Mouse (Mus musculus): ENCODE results near the gene Abca7.
"Not testable (repeated sequence)": the region's sequence is repeated elsewhere in the genome, so short reads cannot be mapped to it uniquely, and the experiment has no call there.

The Abca7 gene

GRCm38 (mm10) chr10:80023758-80024157, 27.5 kb downstream of the Abca7 start:
- DNase-seq = no peak

DNA sequence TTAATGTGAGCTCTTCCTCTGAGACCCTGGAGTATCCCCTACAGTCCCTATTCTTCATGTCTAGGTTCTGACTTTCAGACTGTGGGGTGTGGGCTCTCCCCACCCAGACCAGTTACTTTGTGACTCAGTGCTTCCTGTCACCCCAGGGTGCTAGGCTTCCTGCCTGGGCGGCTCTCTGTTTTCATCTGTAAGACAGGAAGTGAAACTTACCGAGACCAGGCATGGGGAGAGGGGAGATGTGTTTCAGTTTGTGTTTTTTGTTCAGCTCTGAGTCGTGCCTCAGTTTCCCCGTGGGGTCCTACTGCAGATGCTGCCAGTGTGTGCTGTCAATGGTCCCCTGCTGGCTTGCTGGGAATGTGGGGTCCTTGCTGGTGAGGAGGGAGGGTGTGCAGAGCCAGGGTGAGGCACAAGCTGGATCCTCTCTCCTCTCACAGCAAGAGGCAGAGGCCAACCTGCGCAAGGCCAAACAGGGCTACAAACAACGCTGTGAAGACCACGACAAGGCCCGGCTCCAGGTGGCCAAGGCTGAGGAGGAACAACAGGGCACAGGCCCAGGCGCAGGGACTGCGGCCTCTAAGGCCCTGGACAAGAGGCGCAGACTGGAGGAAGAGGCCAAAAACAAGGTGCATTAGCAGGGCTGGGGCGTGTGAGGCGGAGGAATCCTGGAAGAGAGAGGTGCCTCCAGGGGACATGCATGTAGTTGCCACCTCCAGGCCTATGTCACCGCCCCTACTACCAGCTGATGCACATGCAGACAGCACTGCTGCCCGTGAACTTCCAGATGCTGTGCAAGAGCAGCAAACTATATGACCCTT, 28.1 kb downstream of the Abca7 start:
- DNase-seq = no peak

- DNase-seq = no peak
Observed at GRCm38 (mm10) chr10:80025044-80025347, 28.7 kb downstream of the Abca7 start.

- DNase-seq = no peak
Observed at GRCm38 (mm10) chr10:80025463-80025862, 29.2 kb downstream of the Abca7 start.

- DNase-seq = no peak
Observed at GRCm38 (mm10) chr10:80025889-80026288, 29.6 kb downstream of the Abca7 start.

DNA sequence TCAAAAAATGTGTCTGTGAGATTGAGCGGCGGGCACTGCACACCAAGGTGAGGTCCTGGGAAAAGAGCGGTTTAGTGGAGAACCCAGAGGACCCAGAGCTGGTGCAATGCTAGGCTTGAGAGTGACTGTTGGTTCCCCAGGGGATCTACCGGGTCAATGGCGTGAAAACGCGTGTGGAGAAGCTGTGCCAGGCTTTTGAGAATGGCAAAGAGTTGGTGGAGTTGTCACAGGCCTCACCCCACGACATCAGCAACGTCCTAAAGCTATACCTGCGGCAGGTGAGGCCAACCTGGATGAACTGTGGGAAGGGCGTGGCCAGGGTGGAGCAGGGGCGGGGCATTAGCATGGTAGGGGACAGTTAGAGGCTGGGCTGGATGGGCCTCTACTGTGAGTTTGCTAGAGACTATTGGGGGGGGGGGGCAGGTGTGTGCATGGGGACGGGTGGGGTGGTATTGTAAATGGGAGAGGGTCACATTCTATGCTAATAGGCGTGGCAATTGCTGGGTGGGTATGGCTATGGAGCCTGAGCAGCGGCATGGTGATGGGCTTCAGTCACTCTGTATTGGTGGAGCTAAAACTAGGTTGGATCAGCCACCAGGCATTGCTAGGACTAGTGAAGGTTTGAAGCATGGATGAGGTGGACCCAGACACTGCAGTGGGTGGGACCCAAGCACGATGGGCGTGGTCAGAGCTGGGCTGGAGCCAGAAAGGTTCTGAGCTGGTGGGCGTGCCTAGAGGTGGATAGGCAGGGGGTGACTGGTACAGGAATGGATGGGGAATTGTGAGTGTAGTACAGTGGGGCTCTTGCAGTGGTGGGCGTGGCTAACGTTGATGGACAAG, 31.6 kb downstream of the Abca7 start:
- DNase-seq = no peak

GRCm38 (mm10) chr10:80028521-80028846, 32.2 kb downstream of the Abca7 start:
- no peak for DNase-seq

DNA sequence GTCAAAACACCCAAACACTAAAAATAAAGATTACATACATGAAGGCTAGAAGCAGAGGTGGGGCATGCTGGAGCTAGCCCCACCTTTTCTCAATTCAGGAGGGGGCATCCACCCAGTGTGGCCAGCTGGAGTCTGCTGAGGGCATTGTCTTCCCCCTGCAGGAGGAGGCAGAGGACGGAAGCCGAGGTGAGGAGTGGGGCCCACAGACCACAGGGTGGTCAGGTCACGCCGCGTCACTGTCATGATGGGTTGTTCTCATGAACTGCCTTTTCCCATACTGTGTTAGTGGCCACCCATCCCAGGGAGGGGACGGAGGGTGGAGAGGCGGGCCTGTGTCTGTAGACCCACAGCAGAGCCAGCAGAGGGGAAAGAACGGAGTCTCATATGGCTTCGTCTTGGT, 33.9 kb downstream of the Abca7 start:
- DNase-seq = no peak

DNA sequence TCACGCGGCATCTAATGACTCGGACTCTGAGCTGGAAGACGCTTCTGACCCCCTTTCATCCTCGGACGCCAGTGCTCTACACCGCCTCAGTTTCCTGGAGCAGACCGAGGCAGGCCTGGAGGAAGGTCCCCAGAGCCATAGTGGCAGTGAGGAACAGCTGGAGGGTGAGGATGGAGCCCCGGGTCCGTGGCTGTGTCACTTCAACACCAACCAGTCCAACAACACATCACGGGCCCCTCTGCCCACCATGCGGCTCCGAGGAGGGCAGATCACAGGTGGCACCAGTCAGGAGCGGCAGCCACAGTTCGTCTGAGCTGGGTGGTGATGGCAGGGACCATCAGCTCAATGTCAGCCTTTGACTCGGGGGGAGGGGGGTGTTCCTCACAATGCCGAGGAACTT, 34.4 kb downstream of the Abca7 start:
- no peak for DNase-seq

DNA sequence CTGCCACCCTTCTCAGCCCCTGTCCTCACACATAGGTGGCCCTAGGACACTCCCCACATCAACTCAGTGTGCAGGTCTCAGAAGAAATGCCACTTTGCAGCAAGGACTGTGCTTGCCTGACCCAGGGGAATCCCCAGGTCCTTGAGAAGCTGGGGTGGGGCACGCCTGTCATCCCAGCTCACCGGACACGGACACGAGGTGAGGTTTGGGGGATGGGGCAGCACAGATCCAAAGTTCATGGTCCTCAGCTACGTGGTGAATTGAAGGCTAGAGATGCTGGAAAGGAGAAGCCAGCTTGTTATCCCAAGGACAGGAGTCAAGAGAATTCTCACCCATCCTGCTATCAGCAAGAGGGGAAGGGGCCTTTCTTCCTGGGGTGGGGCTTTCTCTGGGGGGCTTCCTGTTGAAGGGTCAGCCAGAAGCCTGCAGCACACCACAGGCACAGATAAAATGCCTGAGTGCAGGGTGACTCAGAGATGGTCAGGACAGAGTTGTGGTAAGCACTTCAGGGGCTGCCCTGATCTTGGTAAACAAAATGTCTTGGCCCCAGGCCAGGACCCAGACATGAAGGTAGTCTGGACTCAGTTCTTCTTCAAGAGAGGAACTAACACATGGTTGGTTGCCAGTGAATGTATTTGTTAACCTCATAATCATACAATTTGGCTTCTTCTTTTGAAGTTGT, 36.6 kb downstream of the Abca7 start:
- no peak for DNase-seq

DNA sequence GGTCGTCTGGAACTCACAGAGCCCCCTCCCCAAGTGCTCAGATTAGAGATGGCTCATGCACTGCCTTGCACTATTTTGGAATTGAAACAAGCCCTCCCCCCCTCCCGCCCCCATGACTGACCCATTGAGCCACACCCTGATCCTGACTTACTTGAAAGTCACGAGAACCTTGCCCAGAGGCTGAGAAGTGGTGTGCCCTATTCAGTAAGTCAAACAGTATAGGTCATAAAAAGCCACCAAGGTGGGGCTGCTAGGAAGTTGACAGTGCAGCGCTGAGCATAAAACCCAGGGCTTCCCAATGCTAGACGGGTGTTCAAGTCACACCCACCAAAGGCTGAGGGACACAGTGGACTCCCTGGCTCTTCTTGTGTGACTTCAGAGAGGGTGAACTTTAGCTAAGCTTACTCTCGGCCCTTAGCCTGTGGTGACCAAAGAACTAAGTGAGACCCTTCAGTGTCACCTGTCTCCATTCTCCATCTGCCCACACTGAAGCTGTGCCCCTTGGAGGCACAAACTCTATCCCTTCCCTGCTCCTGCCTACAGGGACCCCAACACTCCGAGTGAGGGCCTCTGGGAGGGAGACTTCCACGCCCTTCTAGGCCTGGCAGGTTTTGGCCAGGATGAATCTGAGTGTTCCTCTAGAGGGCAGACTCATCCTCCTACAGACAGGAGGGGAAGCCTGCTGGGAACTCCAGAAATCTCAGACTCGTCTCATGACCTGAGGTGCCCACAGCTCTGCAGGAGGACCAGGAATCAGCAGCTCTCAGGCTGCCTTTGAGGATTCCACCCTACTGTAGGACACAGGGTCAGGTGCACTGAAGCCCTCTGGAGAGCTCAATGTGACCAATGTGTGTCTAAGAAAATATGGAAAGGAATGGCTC, 37.5 kb downstream of the Abca7 start:
- DNase-seq = no peak

GRCm38 (mm10) chr10:80035148-80035547, 38.9 kb downstream of the Abca7 start:
- DNase-seq = no peak

GRCm38 (mm10) chr10:80035686-80036085, 39.4 kb downstream of the Abca7 start:
- DNase-seq = no peak

- no peak for DNase-seq
Observed at GRCm38 (mm10) chr10:80036832-80037231, 40.5 kb downstream of the Abca7 start.

DNA sequence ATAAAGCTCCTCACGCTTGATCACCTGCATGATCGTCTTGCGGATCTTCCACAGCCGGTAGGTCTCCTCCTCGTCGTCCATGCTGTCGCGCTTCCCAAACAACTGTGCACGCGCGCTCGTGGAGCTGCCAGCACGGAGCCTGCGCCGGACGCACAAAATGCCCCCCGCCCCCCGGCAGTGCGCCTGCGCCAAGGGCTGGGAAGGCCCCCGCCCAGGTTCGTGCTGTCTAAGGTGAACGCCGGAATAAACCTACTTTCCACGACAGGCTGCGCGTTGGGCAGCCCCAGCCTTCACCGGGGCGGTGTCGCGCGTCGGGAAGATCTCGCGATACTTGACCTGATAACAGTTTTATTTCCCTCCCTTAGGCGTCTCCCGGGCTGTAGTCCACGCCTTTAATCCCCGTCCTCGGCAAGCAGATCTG, 43.3 kb downstream of the Abca7 start, which contains the start of gene Polr2e:
Gene Polr2e (minus strand): TSS at position 237 of the 421 bp plus-strand sequence.
- peak; percentile 95 for DNase-seq

DNA sequence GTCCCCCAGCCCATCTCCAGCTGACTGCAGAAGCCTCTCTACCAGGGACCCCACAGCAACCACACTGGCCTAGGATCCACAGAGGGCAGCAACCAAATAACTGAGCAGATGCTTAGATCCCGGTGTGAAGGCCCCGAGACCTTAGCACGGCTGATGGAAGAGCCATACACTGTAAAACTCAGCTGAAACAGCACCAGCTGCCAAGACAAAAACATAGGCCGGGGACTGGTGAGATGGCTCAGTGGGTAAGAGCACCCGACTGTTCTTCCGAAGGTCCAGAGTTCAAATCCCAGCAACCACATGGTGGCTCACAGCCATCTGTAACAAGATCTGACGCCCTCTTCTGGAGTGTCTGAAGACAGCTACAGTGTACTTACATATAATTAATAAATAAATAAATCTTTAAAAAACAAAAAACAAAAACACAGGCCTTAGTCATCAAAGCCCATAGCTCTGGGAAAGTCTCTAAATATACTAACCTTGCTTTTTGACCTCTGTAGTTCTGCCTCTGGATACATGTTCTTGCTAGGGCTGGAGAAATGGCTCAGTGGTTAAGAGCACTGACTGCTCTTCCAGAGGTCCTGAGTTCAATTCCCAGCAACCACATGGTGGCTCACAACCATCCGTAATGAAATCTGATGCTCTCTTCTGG, 45.2 kb downstream of the Abca7 start:
- DNase-seq = not testable (repeated sequence)

GRCm38 (mm10) chr10:80044087-80044486, 47.8 kb downstream of the Abca7 start:
- DNase-seq = no peak

DNA sequence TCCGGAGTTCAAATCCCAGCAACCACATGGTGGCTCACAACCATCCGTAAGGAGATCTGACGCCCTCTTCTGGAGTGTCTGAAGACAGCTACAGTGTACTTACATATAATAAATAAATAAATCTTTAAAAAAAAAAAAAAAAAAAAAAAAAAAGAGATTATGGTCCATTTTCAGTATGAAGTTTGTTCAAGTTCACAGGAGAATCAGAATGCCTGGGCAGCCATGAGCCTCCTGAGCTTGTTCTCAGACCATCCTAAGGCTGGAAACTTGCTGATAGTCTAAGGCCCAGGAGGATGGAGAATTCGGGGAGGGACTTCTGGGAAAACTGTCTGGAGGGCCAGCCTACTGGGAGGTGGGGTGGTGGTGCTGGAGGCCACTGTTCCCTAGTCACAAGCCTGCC, 49.1 kb downstream of the Abca7 start:
- not testable (repeated sequence) for DNase-seq

DNA sequence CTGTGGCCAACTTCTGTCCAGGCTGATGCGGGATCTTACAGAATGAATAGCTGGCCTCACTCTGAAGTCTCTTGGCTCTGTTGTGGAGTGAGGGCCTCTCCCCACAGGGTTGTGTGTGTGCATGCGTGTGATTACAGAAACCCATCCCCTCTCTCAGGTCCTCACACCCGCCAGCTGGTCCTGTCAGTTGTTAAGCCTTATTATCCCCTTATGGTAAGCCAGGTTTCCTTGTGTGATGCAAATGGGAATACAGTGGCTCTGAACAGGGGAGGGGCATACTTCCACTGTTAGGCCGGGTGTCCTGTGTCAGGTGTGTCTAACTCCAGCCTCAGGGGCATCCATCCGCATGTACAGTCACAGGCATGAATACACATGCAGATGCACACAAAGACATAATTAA, 49.5 kb downstream of the Abca7 start:
- DNase-seq = no peak

GRCm38 (mm10) chr10:80047041-80047565, 50.8 kb downstream of the Abca7 start, which contains the start of gene Gpx4:
Gene Gpx4, plus strand, starts transcription at chr10:80047166.
- no peak for DNase-seq

DNA sequence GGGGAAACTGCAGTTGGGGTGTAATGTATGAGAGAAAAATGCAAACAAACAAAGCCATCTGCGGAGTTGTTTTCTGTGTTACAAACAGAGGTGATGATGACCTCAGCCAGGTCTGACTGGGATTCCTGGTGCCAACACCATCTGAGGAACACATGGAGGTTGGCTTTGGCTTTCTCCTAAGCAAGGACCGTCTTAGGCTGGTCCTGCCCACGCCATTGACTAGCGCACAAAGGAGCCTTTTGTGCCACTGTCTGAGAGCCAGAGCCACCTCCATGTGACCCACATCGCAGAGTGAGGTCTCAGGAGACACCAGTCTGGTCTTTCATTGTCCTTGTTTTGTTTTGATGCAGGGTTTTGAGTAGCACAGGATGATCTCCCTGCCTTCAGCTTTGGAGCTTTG, 52.1 kb downstream of the Abca7 start:
- DNase-seq = no peak

- DNase-seq = no peak
Observed at GRCm38 (mm10) chr10:80048834-80049233, 52.5 kb downstream of the Abca7 start.

All from right cerebral cortex, postnatal 14 days (tissue).